Comparison of ENCODE assay signal across 9 mouse cellular contexts in genomic region chr12:39371480-39372245, GRCm38 (mm10).
"Had no signal": no experiment of that assay in that cellular context is flagged by ENCODE, and none has a peak within 500 bp of the region (broad histone marks: within the 10 kb centered on the region; RNA-seq: fewer than 3 reads in every experiment).

No protein-coding gene starts in this region.

- DNase-seq: kidney, postnatal 36 days; layer of hippocampus, adult 9-11 months; layer of hippocampus, postnatal 36 days; liver, embryonic 13.5 days; liver, postnatal 0 days; lung, postnatal 14 days; right cerebral cortex, adult 18-20 months; right cerebral cortex, postnatal 25 days; thymus, postnatal 36 days had no signal
